Mouse (Mus musculus) lung, embryonic 16.5 days (tissue): ENCODE results near the gene Nkd1. TPM values are rescaled to one million over a fixed set of nuclear protein-coding genes. Genes with fewer than 3 reads are reported as not detected.

Experiments used
- ATAC-seq: fragments of 200-750 bp; cut with Nextera tagmentation; 2 replicates; pipeline ENCODE4 v1.8.0; 2017; ENCODE audit warnings: low read depth, mild to moderate bottlenecking, moderate library complexity
- H3K27ac ChIP-seq: fragments of 300-500 bp; sonication (generic); 2 replicates; pipeline ENCODE4 v1.5.1; 2014; ENCODE audit warnings: mild to moderate bottlenecking, control low read depth, low read length
- H3K27me3 ChIP-seq: fragments of 300-500 bp; sonication (generic); 2 replicates; pipeline ENCODE4 v1.6.1; 2014; ENCODE audit warnings: low read depth, low read length, mixed read lengths; ENCODE audit not compliant: control insufficient read depth, insufficient read depth
- H3K36me3 ChIP-seq: fragments of 300-500 bp; sonication (generic); 2 replicates; pipeline ENCODE4 v1.6.1; 2014; ENCODE audit warnings: low read length; ENCODE audit not compliant: control insufficient read depth, insufficient read depth
- H3K4me1 ChIP-seq: fragments of 300-500 bp; sonication (generic); replicated peaks from 2 replicates; pipeline ENCODE4 v1.6.1; 2014; ENCODE audit warnings: low read length, mixed read lengths; ENCODE audit not compliant: control insufficient read depth, insufficient read depth
- H3K4me2 ChIP-seq: fragments of 300-500 bp; sonication (generic); 2 replicates; pipeline ENCODE4 v1.6.1; 2014; ENCODE audit warnings: low read depth, low read length, control low read depth
- H3K4me3 ChIP-seq: fragments of 300-500 bp; sonication (generic); 2 replicates; pipeline ENCODE4 v1.5.1; 2014; ENCODE audit warnings: mild to moderate bottlenecking, low read length, control low read depth
- H3K9ac ChIP-seq: fragments of 300-500 bp; sonication (generic); 2 replicates; pipeline ENCODE4 v1.6.1; 2014; ENCODE audit warnings: low read length, control low read depth
- H3K9me3 ChIP-seq: fragments of 300-500 bp; sonication (generic); 2 replicates; pipeline ENCODE4 v1.6.1; 2016; ENCODE audit warnings: low read length; ENCODE audit not compliant: control insufficient read depth
- WGBS: fragments of 180-500 bp; shearing (Covaris S2); extraction: QIAGEN DNeasy Blood & Tissue Kit; methylation state at CpG from one replicate; pipeline ENCODE4 v1.1.7; 2014; 5-methylcytosine and 5-hydroxymethylcytosine counted together
- polyA plus RNA-seq: library from polyadenylated mRNA; unstranded; fragments of >200 nt; fragmentation: Nextera tagmentation; extraction: Ambion mirVana; gene quantifications from 2 replicates; pipeline ENCODE4 v1.2.1, GENCODE M21; 2015

Nkd1 gene
- polyA plus RNA-seq, 1 experiment from 2014 or later, result 49.6 TPM

GRCm38 (mm10) chr8:88619513-88619912 lies 98.4 kb downstream of the Nkd1 start:
- ATAC-seq, result no peak
- Histone ChIP-seq H3K36me3 (no peaks in the 10 kb centered on the region), H3K4me2 (no peak overlapping the region), H3K4me3 (no peak overlapping the region), H3K9me3 (no peaks in the 10 kb centered on the region), H3K4me1 (peaks cover 4% of the 10 kb centered on the region; the same call in 1 of the 2 replicates), H3K27me3 (no peaks in the 10 kb centered on the region), H3K9ac (no peak overlapping the region), H3K27ac (no peak overlapping the region)
- WGBS, result 60% methylated on average over 3 of the region's 3 CpGs

GRCm38 (mm10) chr8:88620931-88621330 lies 99.8 kb downstream of the Nkd1 start:
- no peak overlapping the region for H3K27ac ChIP-seq
- 45% methylated on average over 5 of the region's 5 CpGs for WGBS
- no peaks in the 10 kb centered on the region for H3K9me3 ChIP-seq
- ATAC-seq, result no peak
- no peak overlapping the region for H3K4me3 ChIP-seq
- H3K27me3 ChIP-seq, result peaks cover 1% of the 10 kb centered on the region; the same call in 1 of the 2 replicates
- peaks cover 4% of the 10 kb centered on the region; the same call in 1 of the 2 replicates for H3K4me1 ChIP-seq
- H3K9ac ChIP-seq, result no peak overlapping the region
- no peak overlapping the region for H3K4me2 ChIP-seq
- no peaks in the 10 kb centered on the region for H3K36me3 ChIP-seq

- Histone ChIP-seq H3K9ac (no peak overlapping the region), H3K4me3 (no peak overlapping the region), H3K4me2 (no peak overlapping the region), H3K9me3 (no peaks in the 10 kb centered on the region), H3K27me3 (peaks cover 4% of the 10 kb centered on the region; the same call in 1 of the 2 replicates), H3K4me1 (peaks cover 4% of the 10 kb centered on the region; the same call in 1 of the 2 replicates), H3K36me3 (no peaks in the 10 kb centered on the region), H3K27ac (no peak overlapping the region)
- under 1% methylated on average over 8 of the region's 8 CpGs for WGBS
- 0 out of 2 replicates have a peak, but pooled peaks have one; percentile 39 for ATAC-seq
Measured at GRCm38 (mm10) chr8:88621408-88621807, 100.3 kb downstream of the Nkd1 start.

GRCm38 (mm10) chr8:88623351-88623750 lies 102.2 kb downstream of the Nkd1 start:
- no peak for ATAC-seq
- Histone ChIP-seq H3K4me2 (no peak overlapping the region), H3K4me3 (no peak overlapping the region)

GRCm38 (mm10) chr8:88624276-88624675 lies 103.1 kb downstream of the Nkd1 start:
- peaks cover 8% of the 10 kb centered on the region; the same call in 1 of the 2 replicates for H3K27me3 ChIP-seq
- no peak for ATAC-seq
- 86% methylated on average over 3 of the region's 3 CpGs for WGBS

More at GRCm38 (mm10) chr8:88623351-88623750, 102.2 kb downstream of the Nkd1 start:
- Histone ChIP-seq H3K9ac (no peak overlapping the region), H3K9me3 (no peaks in the 10 kb centered on the region), H3K36me3 (no peaks in the 10 kb centered on the region), H3K4me1 (peaks cover 6% of the 10 kb centered on the region; the same call in 1 of the 2 replicates), H3K27ac (no peak overlapping the region), H3K27me3 (peaks cover 8% of the 10 kb centered on the region; the same call in 1 of the 2 replicates)
- 77% methylated on average over 3 of the region's 3 CpGs for WGBS

GRCm38 (mm10) chr8:88626433-88626832 lies 105.3 kb downstream of the Nkd1 start:
- WGBS, result 57% methylated on average over 3 of the region's 3 CpGs
- no peak overlapping the region; the same call in 1 of the 2 replicates for H3K4me2 ChIP-seq
- H3K27me3 ChIP-seq, result peaks cover 8% of the 10 kb centered on the region; the same call in 1 of the 2 replicates

More at GRCm38 (mm10) chr8:88624276-88624675, 103.1 kb downstream of the Nkd1 start:
- no peaks in the 10 kb centered on the region for H3K36me3 ChIP-seq
- H3K4me3 ChIP-seq, result no peak overlapping the region
- no peaks in the 10 kb centered on the region for H3K9me3 ChIP-seq
- H3K9ac ChIP-seq, result no peak overlapping the region
- H3K27ac ChIP-seq, result no peak overlapping the region
- H3K4me1 ChIP-seq, result 0 out of 2 replicates have a peak, but pooled peaks cover 6% of the 10 kb centered on the region
- H3K4me2 ChIP-seq, result no peak overlapping the region

GRCm38 (mm10) chr8:88626940-88627264 lies 105.7 kb downstream of the Nkd1 start:
- Histone ChIP-seq H3K9me3 (no peaks in the 10 kb centered on the region), H3K9ac (peak overlapping the region; percentile 78), H3K27me3 (peaks cover 8% of the 10 kb centered on the region; the same call in 1 of the 2 replicates), H3K4me3 (peak overlapping the region; percentile 61), H3K27ac (no peak overlapping the region; the same call in 1 of the 2 replicates), H3K4me1 (0 out of 2 replicates have a peak, but pooled peaks cover 2% of the 10 kb centered on the region), H3K36me3 (no peaks in the 10 kb centered on the region), H3K4me2 (peak overlapping the region; percentile 95)
- ATAC-seq, result no peak
- 12% methylated on average over 19 of the region's 19 CpGs for WGBS

More at GRCm38 (mm10) chr8:88626433-88626832, 105.3 kb downstream of the Nkd1 start:
- Histone ChIP-seq H3K4me3 (no peak overlapping the region; the same call in 1 of the 2 replicates), H3K27ac (no peak overlapping the region), H3K36me3 (no peaks in the 10 kb centered on the region), H3K4me1 (0 out of 2 replicates have a peak, but pooled peaks cover 2% of the 10 kb centered on the region), H3K9me3 (no peaks in the 10 kb centered on the region), H3K9ac (no peak overlapping the region)
- ATAC-seq, result no peak

GRCm38 (mm10) chr8:88627265-88627991 lies 106.3 kb downstream of the Nkd1 start:
- under 1% methylated on average over 94 of the region's 105 CpGs for WGBS
- H3K4me2 ChIP-seq, result peak overlapping the region; percentile 95
- H3K4me1 ChIP-seq, result 0 out of 2 replicates have a peak, but pooled peaks cover 2% of the 10 kb centered on the region
- ATAC-seq, result peak; percentile 86
- no peaks in the 10 kb centered on the region for H3K36me3 ChIP-seq
- peak overlapping the region; percentile 14; the same call in 1 of the 2 replicates for H3K27ac ChIP-seq
- peaks cover 8% of the 10 kb centered on the region; the same call in 1 of the 2 replicates for H3K27me3 ChIP-seq
- peak overlapping the region; percentile 78 for H3K9ac ChIP-seq
- no peaks in the 10 kb centered on the region for H3K9me3 ChIP-seq
- H3K4me3 ChIP-seq, result peak overlapping the region; percentile 61
